Mouse (Mus musculus): ENCODE measurements at regions not wholly inside any gene's neighbourhood (a gene's known extent, or its start where the extent isn't known, plus 50 kb on each side); places are given as distances from the start of the nearest gene placed in this dataset.

- TF ChIP-seq CTCF (IDR thresholded peaks at IDR 0.05; ENCODE audit: low read depth) (no peak), EP300 (IDR thresholded peaks at IDR 0.05; ENCODE audit: low read depth) (no peak)
These were observed 189.1 kb upstream of the Irx3 start for GRCm38 (mm10) chr8:91990952-91991351.

Measured in liver, postnatal 0 days (tissue).